Mouse (Mus musculus) common myeloid progenitor, adult 5-6 weeks (primary cell): Measurements from ENCODE around the gene Id1. TPM values are rescaled to one million over a fixed set of nuclear protein-coding genes. Genes with fewer than 3 reads are reported as not detected.

Source experiments
- ATAC-seq: replicated peaks from 2 replicates; pipeline ENCODE4 v1.8.0; 2016; ENCODE audit warnings: low read depth, mild to moderate bottlenecking, moderate TSS enrichment, inconsistent platforms; ENCODE audit not compliant: poor library complexity, severe bottlenecking
- total RNA-seq: library from RNA; stranded (forward); fragments of 200-1000, 187-1606 nt; gene quantifications from 2 replicates; pipeline ENCODE4 v1.2.3, GENCODE M21; 2017

Gene Id1
- total RNA-seq, 1 experiment from 2014 or later: 2.8 TPM

- ATAC-seq: no peak
These were observed 18.0 kb upstream of the Id1 start for GRCm38 (mm10) chr2:152718076-152718475.

GRCm38 (mm10) chr2:152723651-152724331 lies 12.3 kb upstream of the Id1 start:
- ATAC-seq: peak; percentile 19; the same call in 1 of the 2 replicates

GRCm38 (mm10) chr2:152724332-152724723 lies 11.7 kb upstream of the Id1 start:
- no peak for ATAC-seq

- ATAC-seq: no peak
These were observed 10.8 kb upstream of the Id1 start for GRCm38 (mm10) chr2:152725178-152725750.

- no peak for ATAC-seq
These were observed 9.8 kb upstream of the Id1 start for GRCm38 (mm10) chr2:152726213-152726612.

GRCm38 (mm10) chr2:152726751-152727335 lies 9.2 kb upstream of the Id1 start:
- peak; percentile 65 for ATAC-seq

- ATAC-seq: no peak
These were observed 8.1 kb upstream of the Id1 start for GRCm38 (mm10) chr2:152727795-152728510.

- no peak for ATAC-seq
These were observed 7.5 kb upstream of the Id1 start for GRCm38 (mm10) chr2:152728594-152728993.

GRCm38 (mm10) chr2:152729013-152729635 lies 6.9 kb upstream of the Id1 start:
- ATAC-seq: no peak

- no peak for ATAC-seq
These were observed 6.4 kb upstream of the Id1 start for GRCm38 (mm10) chr2:152729636-152730020.

GRCm38 (mm10) chr2:152733201-152733600 lies 2.9 kb upstream of the Id1 start:
- no peak for ATAC-seq

GRCm38 (mm10) chr2:152734501-152734900 lies 1.6 kb upstream of the Id1 start:
- no peak for ATAC-seq

- ATAC-seq: peak; percentile 58
These were observed 1.1 kb upstream of the Id1 start for GRCm38 (mm10) chr2:152734984-152735383.

GRCm38 (mm10) chr2:152736748-152737147 lies 697 bp downstream of the Id1 start:
- ATAC-seq: no peak

GRCm38 (mm10) chr2:152737306-152738221 lies 1.5 kb downstream of the Id1 start:
- no peak for ATAC-seq

GRCm38 (mm10) chr2:152738341-152738740 lies 2.3 kb downstream of the Id1 start:
- ATAC-seq: no peak

- 0 out of 2 replicates have a peak, but pooled peaks have one; percentile 6 for ATAC-seq
These were observed 3.2 kb downstream of the Id1 start for GRCm38 (mm10) chr2:152739031-152739841.

GRCm38 (mm10) chr2:152739842-152740260 lies 3.8 kb downstream of the Id1 start:
- peak; percentile 8; the same call in 1 of the 2 replicates for ATAC-seq

GRCm38 (mm10) chr2:152740490-152740889 lies 4.4 kb downstream of the Id1 start:
- ATAC-seq: no peak
